Mouse (Mus musculus) heart, embryonic 16.5 days (tissue): ENCODE results near the gene Tssk2. TPM values are rescaled to one million over a fixed set of nuclear protein-coding genes. Genes with fewer than 3 reads are reported as not detected.

Experiments
- ATAC-seq: fragments of 200-750 bp; cut with Nextera tagmentation; replicated peaks from 2 replicates; pipeline ENCODE4 v1.8.0; 2017; ENCODE audit warnings: moderate number of reproducible peaks; ENCODE audit not compliant: insufficient read depth, low FRiP score; ENCODE audit errors: extremely low read depth
- H3K27ac ChIP-seq: fragments of 300-500 bp; sonication (generic); 2 replicates; pipeline ENCODE4 v1.5.1; 2014; ENCODE audit warnings: mild to moderate bottlenecking, low read length, control low read depth, moderate library complexity
- H3K27me3 ChIP-seq: fragments of 300-500 bp; sonication (generic); 2 replicates; pipeline ENCODE4 v1.6.1; 2014; ENCODE audit warnings: low read length, mixed read lengths; ENCODE audit not compliant: control insufficient read depth, insufficient read depth
- H3K36me3 ChIP-seq: fragments of 300-500 bp; sonication (generic); 2 replicates; pipeline ENCODE4 v1.6.1; 2014; ENCODE audit not compliant: control insufficient read depth, insufficient read depth
- H3K4me1 ChIP-seq: fragments of 300-500 bp; sonication (generic); 2 replicates; pipeline ENCODE4 v1.6.1; 2014; ENCODE audit warnings: low read length, mixed read lengths; ENCODE audit not compliant: control insufficient read depth, insufficient read depth
- H3K4me2 ChIP-seq: fragments of 300-500 bp; sonication (generic); 2 replicates; pipeline ENCODE4 v1.6.1; 2014; ENCODE audit warnings: low read depth, mild to moderate bottlenecking, control low read depth, low read length
- H3K4me3 ChIP-seq: fragments of 300-500 bp; sonication (generic); 2 replicates; pipeline ENCODE4 v1.5.1; 2014; ENCODE audit warnings: mild to moderate bottlenecking, control low read depth, low read length
- H3K9ac ChIP-seq: fragments of 300-500 bp; sonication (generic); 2 replicates; pipeline ENCODE4 v1.6.1; 2014; ENCODE audit warnings: low read length, control low read depth
- H3K9me3 ChIP-seq: fragments of 300-500 bp; sonication (generic); replicated peaks from 2 replicates; pipeline ENCODE4 v1.6.1; 2016; ENCODE audit warnings: low read length; ENCODE audit not compliant: control insufficient read depth
- WGBS: fragments of 180-500 bp; shearing (Covaris S2); extraction: QIAGEN DNeasy Blood & Tissue Kit; methylation state at CpG from one replicate; pipeline ENCODE4 v1.1.7; 2014; 5-methylcytosine and 5-hydroxymethylcytosine counted together
- polyA plus RNA-seq: library from polyadenylated mRNA; unstranded; fragments of >200 nt; fragmentation: Nextera tagmentation; extraction: Ambion mirVana; gene quantifications from 2 replicates; pipeline ENCODE4 v1.2.1, GENCODE M21; 2015

Tssk2 gene
- polyA plus RNA-seq, 1 experiment from 2014 or later: not detected

DNA sequence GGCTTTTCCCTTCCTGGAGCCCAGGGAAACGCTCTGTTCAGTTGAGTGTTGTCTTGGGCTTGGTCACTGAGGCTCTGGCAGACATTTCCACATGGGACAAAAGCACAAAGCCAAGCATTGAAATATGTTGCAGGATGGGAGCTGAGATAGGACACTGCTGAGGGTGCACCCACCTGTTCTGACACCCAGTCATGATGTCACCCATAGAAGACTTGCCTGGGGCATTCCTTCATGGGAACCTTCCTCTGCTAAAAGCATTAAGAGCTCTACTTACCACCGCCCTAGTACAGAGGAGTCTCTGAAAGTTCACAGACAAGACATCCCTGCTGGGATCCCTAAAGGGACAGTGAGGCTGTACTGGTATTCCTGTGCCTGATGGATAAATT lies 8.1 kb upstream of the Tssk2 start:
- WGBS: 54% methylated on average over 2 of the region's 2 CpGs
- no peak overlapping the region for H3K27ac ChIP-seq
- H3K4me3 ChIP-seq: peak overlapping the region; percentile 94
- H3K27me3 ChIP-seq: no peaks in the 10 kb centered on the region
- ATAC-seq: no peak
- H3K9me3 ChIP-seq: no peaks in the 10 kb centered on the region
- H3K4me1 ChIP-seq: peaks cover 26% of the 10 kb centered on the region
- H3K4me2 ChIP-seq: peak overlapping the region; percentile 90
- no peaks in the 10 kb centered on the region for H3K36me3 ChIP-seq
- peak overlapping the region; percentile 98 for H3K9ac ChIP-seq

DNA sequence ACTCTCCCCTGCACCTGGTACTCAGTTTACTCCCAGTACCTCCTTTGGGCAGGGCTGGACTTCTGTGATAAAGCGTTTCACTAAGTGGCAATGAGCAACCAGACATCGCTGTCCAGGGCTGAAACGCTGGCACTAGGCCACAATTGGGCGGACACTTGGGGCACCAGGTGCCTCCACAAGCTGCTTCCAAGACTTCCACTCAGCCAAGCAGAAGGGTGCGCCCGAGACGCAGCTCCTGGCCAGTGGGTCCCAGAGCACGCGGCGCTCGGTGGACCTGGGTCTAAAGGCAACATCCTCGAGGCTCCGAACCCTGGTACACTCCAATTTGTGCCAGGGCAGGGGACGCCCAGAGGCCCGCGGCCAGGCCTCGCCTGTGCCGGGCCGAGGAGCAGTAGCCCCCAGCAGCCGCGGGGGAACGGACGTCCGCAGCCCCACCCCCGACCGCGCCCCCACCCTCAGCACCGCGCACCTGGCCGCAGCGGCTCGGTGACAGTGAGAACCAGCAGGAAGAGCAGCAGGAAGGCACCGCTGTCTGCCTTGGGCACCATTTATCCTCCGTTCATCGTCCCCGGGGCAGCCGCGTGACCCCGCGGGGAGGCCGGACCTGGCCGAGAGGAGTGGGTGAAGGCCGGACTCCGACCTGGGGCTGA lies 7.4 kb upstream of the Tssk2 start:
- Histone ChIP-seq H3K27ac (peak overlapping the region; percentile 98), H3K4me1 (peaks cover 26% of the 10 kb centered on the region), H3K36me3 (no peaks in the 10 kb centered on the region), H3K4me2 (peak overlapping the region; percentile 90), H3K27me3 (no peaks in the 10 kb centered on the region), H3K9ac (peak overlapping the region; percentile 98), H3K9me3 (no peaks in the 10 kb centered on the region), H3K4me3 (peak overlapping the region; percentile 94)
- peak; percentile 44 for ATAC-seq
- WGBS: under 1% methylated on average over 40 of the region's 44 CpGs

DNA sequence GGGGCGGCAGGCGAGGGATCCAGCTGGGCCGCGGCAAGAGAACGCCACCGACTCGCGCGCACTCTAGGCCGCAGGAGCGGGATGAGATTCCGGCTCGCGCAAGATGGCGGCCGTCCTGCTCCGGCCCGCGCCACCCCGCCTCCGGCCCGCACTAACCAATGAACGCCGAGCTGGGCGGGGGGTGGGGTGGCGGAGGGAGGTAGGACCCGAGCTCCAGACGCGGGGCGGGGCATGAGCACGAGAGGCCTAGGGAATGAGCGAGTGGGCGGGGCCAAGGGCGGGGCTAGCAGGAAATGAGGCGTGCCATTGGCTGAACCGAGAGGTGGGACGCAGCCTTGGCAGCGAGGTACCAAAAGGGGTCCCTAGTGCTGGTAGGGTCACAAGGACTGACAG lies 6.9 kb upstream of the Tssk2 start, which contains the start of gene Gm20518:
Gm20518 (minus strand) TSS at position 105 of the 393 bp plus-strand sequence.
- Histone ChIP-seq H3K27me3 (no peaks in the 10 kb centered on the region), H3K4me3 (peak within 1 kb of the TSS; percentile 94), H3K36me3 (no peaks in the 10 kb centered on the region), H3K4me1 (peaks cover 26% of the 10 kb centered on the region), H3K9ac (peak within 1 kb of the TSS; percentile 98), H3K4me2 (peak within 1 kb of the TSS; percentile 90), H3K27ac (peak within 1 kb of the TSS; percentile 98), H3K9me3 (no peaks in the 10 kb centered on the region)
- peak; percentile 98 for ATAC-seq
- WGBS: under 1% methylated on average over 38 of the region's 38 CpGs

DNA sequence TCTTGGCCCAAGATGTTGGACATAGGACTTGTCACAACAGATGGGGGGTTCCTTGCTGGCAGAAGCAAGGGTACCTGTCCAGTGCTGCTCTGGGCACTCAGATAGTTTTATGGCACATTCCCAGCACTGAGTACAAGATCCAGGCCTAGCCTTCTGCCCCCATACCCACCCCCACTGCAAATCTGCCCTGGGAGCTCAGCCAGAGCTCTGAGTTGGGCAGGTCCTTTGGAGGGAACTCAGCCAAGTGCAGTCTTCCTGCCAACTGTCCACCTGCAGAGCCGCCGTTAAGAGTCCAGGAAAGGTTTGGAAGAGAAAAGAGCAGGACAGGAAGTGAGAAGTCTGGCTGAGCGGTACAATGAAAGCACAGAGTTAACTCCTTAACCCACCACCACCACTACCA lies 5.8 kb upstream of the Tssk2 start:
- Histone ChIP-seq H3K4me3 (no peak overlapping the region), H3K4me2 (no peak overlapping the region)

DNA sequence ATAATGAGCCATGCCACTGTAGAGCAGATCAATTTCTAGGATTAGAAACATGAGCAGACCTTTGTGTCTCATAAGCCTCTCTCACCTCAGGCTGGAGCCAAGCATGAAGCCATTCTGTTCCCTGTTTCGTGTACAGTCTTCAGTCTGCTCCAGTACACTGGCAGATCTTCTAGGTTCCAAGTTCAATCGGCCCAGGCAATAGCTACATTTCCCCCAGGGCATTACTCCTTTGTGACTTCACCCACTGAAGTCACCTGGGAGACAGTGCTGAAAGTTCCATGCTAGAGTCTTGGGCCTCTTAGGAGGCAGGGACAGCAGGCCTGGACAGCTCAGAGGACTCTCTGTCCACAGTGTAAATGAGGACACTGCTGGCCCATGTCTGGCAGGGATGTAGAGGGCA lies 4.5 kb upstream of the Tssk2 start, which contains the start of gene Tssk1:
Tssk1 (plus strand) TSS at position 301 of the 400 bp plus-strand sequence.
- 78% methylated on average over 2 of the region's 2 CpGs for WGBS
- Histone ChIP-seq H3K36me3 (peaks cover 5% of the 10 kb centered on the region), H3K27ac (no peak within 1 kb of the TSS), H3K9me3 (no peaks in the 10 kb centered on the region), H3K4me1 (peaks cover 23% of the 10 kb centered on the region), H3K4me3 (no peak within 1 kb of the TSS), H3K9ac (no peak within 1 kb of the TSS), H3K4me2 (no peak within 1 kb of the TSS), H3K27me3 (no peaks in the 10 kb centered on the region)
- ATAC-seq: no peak

More for the DNA sequence above, 5.8 kb upstream of the Tssk2 start:
- Histone ChIP-seq H3K9ac (no peak overlapping the region), H3K36me3 (no peaks in the 10 kb centered on the region), H3K4me1 (peaks cover 23% of the 10 kb centered on the region), H3K9me3 (no peaks in the 10 kb centered on the region), H3K27me3 (no peaks in the 10 kb centered on the region), H3K27ac (peak overlapping the region; percentile 72)
- WGBS: 19% methylated on average over 3 of the region's 3 CpGs
- ATAC-seq: no peak

DNA sequence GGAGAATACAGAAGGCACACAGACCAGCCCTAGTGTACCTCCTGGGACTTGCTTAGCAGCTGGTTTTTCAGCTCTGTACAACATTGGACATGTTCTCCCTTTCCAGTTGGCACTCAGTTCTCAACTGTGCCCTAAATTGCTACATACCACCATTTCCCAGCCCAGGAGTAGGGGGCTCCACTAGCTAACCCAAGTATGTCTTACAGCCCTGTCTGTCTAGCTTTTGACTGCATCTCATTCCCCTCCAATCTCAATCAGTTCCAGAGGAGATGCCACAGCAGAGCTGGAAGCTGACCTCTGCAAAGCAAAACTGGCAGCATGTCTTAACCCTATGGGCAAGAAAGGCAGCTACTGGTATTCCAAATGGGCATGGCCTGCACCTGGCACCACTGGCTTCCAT lies 2.3 kb upstream of the Tssk2 start:
- no peaks in the 10 kb centered on the region for H3K9me3 ChIP-seq
- H3K27me3 ChIP-seq: no peaks in the 10 kb centered on the region
- H3K9ac ChIP-seq: no peak overlapping the region
- H3K27ac ChIP-seq: no peak overlapping the region
- H3K36me3 ChIP-seq: peaks cover 19% of the 10 kb centered on the region
- H3K4me3 ChIP-seq: no peak overlapping the region
- ATAC-seq: no peak
- H3K4me2 ChIP-seq: no peak overlapping the region
- H3K4me1 ChIP-seq: peaks cover 10% of the 10 kb centered on the region

DNA sequence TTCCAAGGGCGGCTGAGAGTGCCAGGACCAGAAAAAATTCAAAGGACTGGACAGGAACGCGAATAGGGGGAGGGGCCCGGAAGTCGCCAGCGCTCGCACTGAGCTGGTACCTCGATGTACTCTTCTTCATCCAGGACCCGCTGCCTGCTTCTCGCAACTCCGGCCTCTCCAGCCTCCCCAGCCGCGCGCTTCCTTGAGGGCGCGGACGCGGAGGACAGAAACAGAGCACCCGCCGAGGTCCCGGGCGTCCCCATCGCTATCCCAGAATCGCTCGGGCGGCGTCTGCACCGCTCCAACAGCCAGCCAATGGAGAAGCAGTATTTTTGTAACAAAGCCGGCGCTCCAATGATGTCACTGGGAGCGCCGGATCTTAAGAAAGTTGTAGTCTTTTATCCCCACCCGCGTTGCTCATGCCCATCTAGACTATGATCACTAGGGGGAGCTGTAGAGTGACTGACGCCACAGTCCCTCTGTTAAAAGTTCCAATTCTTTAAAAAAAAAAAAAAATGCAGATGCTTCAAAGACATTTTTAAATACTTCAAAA lies 12.7 kb downstream of the Tssk2 start, which contains the start of gene Ess2:
Ess2 (minus strand) TSS at position 297 of the 544 bp plus-strand sequence.
- H3K4me3 ChIP-seq: peak within 1 kb of the TSS; percentile 90
- H3K9ac ChIP-seq: peak within 1 kb of the TSS; percentile 84
- H3K27me3 ChIP-seq: peaks cover 42% of the 10 kb centered on the region
- H3K4me1 ChIP-seq: peaks cover 10% of the 10 kb centered on the region
- peaks cover 32% of the 10 kb centered on the region for H3K36me3 ChIP-seq
- peak within 1 kb of the TSS; percentile 99 for H3K4me2 ChIP-seq
- ATAC-seq: peak; percentile 88
- peak within 1 kb of the TSS; percentile 71; the same call in 1 of the 2 replicates for H3K27ac ChIP-seq
- WGBS: under 1% methylated on average over 35 of the region's 35 CpGs
- H3K9me3 ChIP-seq: no peaks in the 10 kb centered on the region

DNA sequence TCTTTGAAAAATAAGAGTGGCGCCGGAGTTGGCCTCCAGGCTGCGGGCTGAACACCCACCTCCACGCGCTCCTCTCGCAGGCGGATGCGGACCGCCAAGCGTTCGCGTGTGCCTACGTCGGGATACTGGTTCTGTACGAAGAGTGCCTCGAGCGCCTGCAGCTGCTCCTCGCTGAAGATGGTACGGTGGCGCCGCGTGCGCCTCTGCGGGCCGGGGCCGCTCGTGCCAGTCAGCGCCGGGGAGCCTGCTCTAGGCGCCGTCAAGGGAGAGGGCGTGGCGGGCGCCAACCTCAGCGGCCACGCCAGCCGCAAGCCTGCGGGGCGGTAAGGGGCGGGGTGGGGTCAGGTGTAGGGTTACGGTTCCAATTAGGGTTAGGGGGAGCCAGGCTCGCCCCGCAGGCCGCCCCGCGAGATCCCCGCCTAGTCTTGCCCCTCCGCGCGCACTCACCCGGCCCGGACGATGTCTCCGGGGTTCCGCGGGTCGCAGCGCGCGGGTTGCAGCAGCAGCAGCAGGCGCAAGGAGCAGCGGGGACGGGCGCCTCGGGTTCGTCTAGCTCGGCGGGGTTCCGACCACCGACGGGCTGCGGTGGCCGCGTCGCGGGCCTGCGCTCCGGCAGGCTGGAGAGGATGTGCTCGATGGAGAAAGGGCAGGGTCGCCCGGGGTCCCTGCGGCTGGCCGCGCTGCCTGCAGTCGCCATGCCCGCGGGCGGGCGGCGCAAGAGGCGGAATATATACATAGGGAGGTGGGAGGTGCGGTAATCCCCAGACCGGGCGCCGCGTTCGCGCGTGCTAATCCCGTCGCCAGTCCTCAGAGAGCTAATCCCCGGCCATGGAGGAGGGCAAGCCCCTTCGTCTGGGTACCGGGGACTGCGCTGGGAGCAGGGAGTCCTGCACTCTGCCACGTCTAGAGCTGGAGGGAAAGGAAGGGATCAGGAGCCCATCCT lies 16.1 kb downstream of the Tssk2 start, which contains the start of gene Gsc2:
Gsc2 (minus strand) TSS at position 753 of the 943 bp plus-strand sequence.
- Histone ChIP-seq H3K36me3 (no peaks in the 10 kb centered on the region), H3K27me3 (peaks cover 65% of the 10 kb centered on the region), H3K9me3 (no peaks in the 10 kb centered on the region), H3K4me1 (peaks cover 10% of the 10 kb centered on the region), H3K4me3 (peak within 1 kb of the TSS; percentile 36), H3K9ac (no peak within 1 kb of the TSS), H3K27ac (no peak within 1 kb of the TSS), H3K4me2 (peak within 1 kb of the TSS; percentile 61)
- 0 out of 2 replicates have a peak, but pooled peaks have one; percentile 12 for ATAC-seq
- under 1% methylated on average over 95 of the region's 106 CpGs for WGBS
